Mouse (Mus musculus): ENCODE data around the gene Elmo1.

- TF ChIP-seq CTCF (IDR thresholded peaks at IDR 0.05; ENCODE audit: extremely low read depth, insufficient read depth, low read length) = no peak
- TF ChIP-seq POLR2A (IDR thresholded peaks at IDR 0.05; ENCODE audit: extremely low read depth, insufficient read depth, low read length) = no peak
Measured at GRCm38 (mm10) chr13:20300052-20300564, 209.7 kb downstream of the Elmo1 start.

Measured in cortical plate, adult 2 months (tissue).